Mouse (Mus musculus) limb, embryonic 14.5 days (tissue): Measurements from ENCODE around the gene Klhdc8a. TPM values are rescaled to one million over a fixed set of nuclear protein-coding genes. Genes with fewer than 3 reads are reported as not detected.

Source experiments
- ATAC-seq: fragments of 200-750 bp; cut with Nextera tagmentation; 2 replicates; pipeline ENCODE4 v1.8.0; 2017; ENCODE audit warnings: low read depth, moderate number of reproducible peaks, moderate TSS enrichment; ENCODE audit not compliant: low FRiP score
- DNase-seq: peaks from one replicate; pipeline ENCODE4 v3.0.0-alpha.2; 2015; ENCODE audit warnings: low spot score
- H3K27ac ChIP-seq: fragments of 300-500 bp; sonication (generic); replicated peaks from 2 replicates; pipeline ENCODE4 v1.5.1; 2014; ENCODE audit warnings: low read depth, mild to moderate bottlenecking, low read length, moderate library complexity, mixed read lengths
- H3K27me3 ChIP-seq: fragments of 300-500 bp; sonication (generic); 2 replicates; pipeline ENCODE4 v1.6.1; 2014; ENCODE audit warnings: low read length, mixed read lengths; ENCODE audit not compliant: control insufficient read depth, insufficient read depth
- H3K36me3 ChIP-seq: fragments of 300-500 bp; sonication (generic); 2 replicates; pipeline ENCODE4 v1.6.1; 2014; ENCODE audit warnings: mild to moderate bottlenecking, low read length, moderate library complexity, mixed read lengths; ENCODE audit not compliant: control insufficient read depth, insufficient read depth
- H3K4me1 ChIP-seq: fragments of 300-500 bp; sonication (generic); 2 replicates; pipeline ENCODE4 v1.6.1; 2014; ENCODE audit warnings: antibody characterized with exemption, low read length, mixed read lengths; ENCODE audit not compliant: control insufficient read depth, insufficient read depth
- H3K4me2 ChIP-seq: fragments of 300-500 bp; sonication (generic); replicated peaks from 2 replicates; pipeline ENCODE4 v1.6.1; 2014; ENCODE audit warnings: low read depth, mild to moderate bottlenecking, low read length, moderate library complexity; ENCODE audit not compliant: severe bottlenecking
- H3K4me3 ChIP-seq: fragments of 300-500 bp; sonication (generic); replicated peaks from 2 replicates; pipeline ENCODE4 v1.5.1; 2014; ENCODE audit warnings: low read length
- H3K9ac ChIP-seq: fragments of 300-500 bp; sonication (generic); 2 replicates; pipeline ENCODE4 v1.6.1; 2014; ENCODE audit warnings: mild to moderate bottlenecking, low read depth, low read length, moderate library complexity; ENCODE audit not compliant: severe bottlenecking
- H3K9me3 ChIP-seq: fragments of 300-500 bp; sonication (generic); 2 replicates; pipeline ENCODE4 v1.6.1; 2016; ENCODE audit warnings: low read length; ENCODE audit not compliant: control insufficient read depth
- POLR2A ChIP-seq: fragments of 200-500 bp; IDR thresholded peaks from 2 replicates; pipeline ENCODE4 v1.8.0; 2012; ENCODE audit warnings: inconsistent platforms, mild to moderate bottlenecking, moderate library complexity, borderline replicate concordance; ENCODE audit not compliant: insufficient read depth, insufficient read length; ENCODE audit errors: extremely low read depth
- WGBS: fragments of 180-500 bp; shearing (Covaris S2); extraction: QIAGEN DNeasy Blood & Tissue Kit; methylation state at CpG from one replicate; pipeline ENCODE4 v1.1.7; 2014; 5-methylcytosine and 5-hydroxymethylcytosine counted together
- polyA plus RNA-seq, 2 experiments: library from polyadenylated mRNA; depleted of rRNA in 1 of 2; stranded (reverse) in 1 of 2; unstranded in 1 of 2; fragments of >200 nt; fragmentation: Nextera tagmentation in 1 of 2; extraction: Ambion mirVana in 1 of 2; gene quantifications; 2 replicates each; pipeline versions ENCODE4 v1.2.1 to v1.2.3; 2012 to 2014

The Klhdc8a gene
- polyA plus RNA-seq, 2 experiments = 0.07 to 0.10 TPM

- Histone ChIP-seq H3K9ac (no peak overlapping the region), H3K9me3 (no peaks in the 10 kb centered on the region), H3K27me3 (no peaks in the 10 kb centered on the region), H3K36me3 (no peaks in the 10 kb centered on the region), H3K4me2 (no peak overlapping the region), H3K27ac (no peak overlapping the region), H3K4me3 (no peak overlapping the region), H3K4me1 (peaks cover 3% of the 10 kb centered on the region; the same call in 1 of the 2 replicates)
- no peak for TF ChIP-seq POLR2A
- ATAC-seq (no peak), DNase-seq (no peak)
- 31% methylated on average over 8 of the region's 8 CpGs for WGBS
These were observed 33.1 kb upstream of the Klhdc8a start for GRCm38 (mm10) chr1:132265211-132265859.

GRCm38 (mm10) chr1:132265936-132266335, 32.5 kb upstream of the Klhdc8a start:
- no peaks in the 10 kb centered on the region for H3K36me3 ChIP-seq
- no peaks in the 10 kb centered on the region for H3K27me3 ChIP-seq
- H3K4me3 ChIP-seq = no peak overlapping the region
- 83% methylated on average over 10 of the region's 10 CpGs for WGBS
- H3K4me1 ChIP-seq = peaks cover 3% of the 10 kb centered on the region; the same call in 1 of the 2 replicates
- H3K4me2 ChIP-seq = no peak overlapping the region
- no peak for ATAC-seq
- H3K27ac ChIP-seq = no peak overlapping the region
- no peak for TF ChIP-seq POLR2A
- no peak overlapping the region for H3K9ac ChIP-seq
- DNase-seq = no peak
- no peaks in the 10 kb centered on the region for H3K9me3 ChIP-seq

- Histone ChIP-seq H3K4me1 (peaks cover 3% of the 10 kb centered on the region; the same call in 1 of the 2 replicates), H3K4me3 (no peak overlapping the region), H3K36me3 (no peaks in the 10 kb centered on the region), H3K9me3 (no peaks in the 10 kb centered on the region), H3K27me3 (no peaks in the 10 kb centered on the region), H3K4me2 (no peak overlapping the region), H3K27ac (no peak overlapping the region), H3K9ac (no peak overlapping the region)
- DNase-seq (no peak), ATAC-seq (no peak)
- WGBS = 45% methylated on average over 8 of the region's 8 CpGs
- no peak for TF ChIP-seq POLR2A
These were observed 31.5 kb upstream of the Klhdc8a start for GRCm38 (mm10) chr1:132266791-132267557.

- Histone ChIP-seq H3K4me1 (peaks cover 3% of the 10 kb centered on the region; the same call in 1 of the 2 replicates), H3K27ac (no peak overlapping the region), H3K36me3 (no peaks in the 10 kb centered on the region), H3K4me3 (no peak overlapping the region), H3K9me3 (no peaks in the 10 kb centered on the region), H3K4me2 (no peak overlapping the region), H3K9ac (no peak overlapping the region), H3K27me3 (no peaks in the 10 kb centered on the region)
- WGBS = 54% methylated on average over 2 of the region's 2 CpGs
- DNase-seq = no peak
- no peak for TF ChIP-seq POLR2A
- ATAC-seq = no peak
These were observed 30.5 kb upstream of the Klhdc8a start for GRCm38 (mm10) chr1:132267959-132268358.

- no peak overlapping the region for H3K4me3 ChIP-seq
- 32% methylated on average over 7 of the region's 7 CpGs for WGBS
- no peak overlapping the region for H3K27ac ChIP-seq
These were observed 29.9 kb upstream of the Klhdc8a start for GRCm38 (mm10) chr1:132268418-132269060.

More at GRCm38 (mm10) chr1:132268418-132269060, 29.9 kb upstream of the Klhdc8a start:
- DNase-seq = no peak
- ATAC-seq = no peak
- no peaks in the 10 kb centered on the region for H3K27me3 ChIP-seq
- no peaks in the 10 kb centered on the region for H3K9me3 ChIP-seq
- H3K4me1 ChIP-seq = peaks cover 3% of the 10 kb centered on the region; the same call in 1 of the 2 replicates
- no peak overlapping the region for H3K9ac ChIP-seq
- H3K4me2 ChIP-seq = no peak overlapping the region
- H3K36me3 ChIP-seq = no peaks in the 10 kb centered on the region
- no peak for TF ChIP-seq POLR2A
